Mouse (Mus musculus): Measurements from ENCODE around the gene Nlk. TPM values are rescaled to one million over a fixed set of nuclear protein-coding genes. Genes with fewer than 3 reads are reported as not detected.
A peak's percentile ranks its signal among the peaks of the same experiment; 100 is the strongest.
"Not testable (repeated sequence)": the region's sequence is repeated elsewhere in the genome, so short reads cannot be mapped to it uniquely, and the experiment has no call there.

Gene Nlk
- polyA plus RNA-seq, 1 experiment from 2014 or later, result 14.0 TPM

DNA sequence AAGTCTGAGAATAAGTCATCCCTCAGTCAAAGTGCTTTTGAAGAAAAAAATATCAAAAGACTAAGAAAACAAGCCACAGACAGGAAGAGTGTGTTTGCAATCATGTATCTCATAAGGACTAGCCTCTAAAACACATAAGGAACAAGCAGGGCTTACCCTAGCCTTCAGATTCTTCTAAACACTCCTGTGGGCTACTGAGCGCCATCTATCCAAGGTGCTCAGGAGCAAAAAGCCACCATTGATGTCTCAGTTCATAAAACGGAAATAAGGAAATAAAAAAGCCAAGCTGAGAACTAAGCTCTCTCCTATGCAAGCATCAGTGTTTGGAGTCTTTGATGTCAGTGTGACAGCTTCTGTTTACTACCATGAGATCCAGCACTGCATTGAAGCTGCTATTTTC is 18.4 kb downstream of the Nlk start:
- Histone ChIP-seq H3K4me3 (no peak overlapping the region), H3K4me1 (peaks cover 10% of the 10 kb centered on the region), H3K27me3 (no peaks in the 10 kb centered on the region)

GRCm38 (mm10) chr11:78668647-78669046 is 28.5 kb downstream of the Nlk start:
- Histone ChIP-seq H3K9me3 (no peaks in the 10 kb centered on the region), H3K4me3 (no peak overlapping the region), H3K27me3 (no peaks in the 10 kb centered on the region), H3K27ac (no peak overlapping the region), H3K4me2 (no peak overlapping the region), H3K4me1 (no peaks in the 10 kb centered on the region), H3K9ac (no peak overlapping the region), H3K36me3 (no peaks in the 10 kb centered on the region)
- 49% methylated on average over 3 of the region's 3 CpGs for WGBS
- ATAC-seq (ENCODE audit: borderline replicate concordance, extremely low read depth, low FRiP score, low TSS enrichment), result no peak

More for the DNA sequence above, 18.4 kb downstream of the Nlk start:
- ATAC-seq (ENCODE audit: borderline replicate concordance, extremely low read depth, low FRiP score, low TSS enrichment), result no peak
- Histone ChIP-seq H3K27ac (no peak overlapping the region), H3K9me3 (no peaks in the 10 kb centered on the region), H3K36me3 (0 out of 2 replicates have a peak, but pooled peaks cover 8% of the 10 kb centered on the region), H3K4me2 (no peak overlapping the region), H3K9ac (no peak overlapping the region)
- 51% methylated on average over 2 of the region's 2 CpGs for WGBS

DNA sequence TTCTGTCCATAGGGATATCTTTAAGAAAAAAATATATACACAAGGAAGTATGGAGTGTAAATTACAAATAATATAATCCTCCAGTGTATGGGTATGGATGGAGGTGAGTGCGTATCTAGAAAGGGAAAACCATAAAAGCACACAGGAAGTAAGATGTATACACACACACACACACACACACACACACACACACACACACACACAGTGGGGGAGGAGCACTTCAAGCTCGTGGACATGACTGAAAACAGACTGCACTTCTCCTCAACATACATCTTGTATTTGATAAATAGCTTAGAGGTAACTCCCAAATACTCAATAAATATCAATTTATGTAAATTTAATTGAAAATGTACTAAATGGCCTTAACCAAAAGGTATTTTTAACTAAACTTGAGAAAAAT is 32.3 kb downstream of the Nlk start:
- Histone ChIP-seq H3K27ac (no peak overlapping the region), H3K9me3 (no peaks in the 10 kb centered on the region)
- 56% methylated on average over 2 of the region's 2 CpGs for WGBS

DNA sequence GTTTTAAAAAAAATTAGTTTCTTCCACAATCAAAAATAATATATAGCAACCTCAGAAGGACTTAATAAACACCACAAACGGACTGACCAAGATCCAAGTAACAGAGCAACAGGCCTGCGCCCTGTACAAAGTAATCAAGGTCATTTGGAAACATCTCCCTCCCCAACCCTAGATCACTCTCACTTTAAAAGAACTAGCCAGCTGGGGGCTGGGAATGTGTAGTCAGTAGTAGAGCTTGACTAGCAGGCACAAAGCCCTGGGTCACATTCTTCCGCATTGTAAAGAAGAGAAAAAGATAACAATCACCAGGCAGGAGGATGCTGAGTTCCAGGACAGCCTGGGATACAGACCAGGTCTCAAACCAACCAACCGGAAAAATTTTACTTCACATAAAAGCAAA is 33.3 kb downstream of the Nlk start:
- WGBS, result 63% methylated on average over 4 of the region's 4 CpGs
- H3K4me1 ChIP-seq, result no peaks in the 10 kb centered on the region
- H3K36me3 ChIP-seq, result no peaks in the 10 kb centered on the region
- no peaks in the 10 kb centered on the region for H3K9me3 ChIP-seq
- H3K9ac ChIP-seq, result no peak overlapping the region
- no peak overlapping the region for H3K4me2 ChIP-seq
- no peak for ATAC-seq (ENCODE audit: borderline replicate concordance, extremely low read depth, low FRiP score, low TSS enrichment)
- H3K27ac ChIP-seq, result no peak overlapping the region
- H3K4me3 ChIP-seq, result no peak overlapping the region
- H3K27me3 ChIP-seq, result no peaks in the 10 kb centered on the region

More for the DNA sequence above, 32.3 kb downstream of the Nlk start:
- no peaks in the 10 kb centered on the region for H3K4me1 ChIP-seq
- H3K4me2 ChIP-seq, result no peak overlapping the region
- no peak overlapping the region for H3K4me3 ChIP-seq
- H3K36me3 ChIP-seq, result no peaks in the 10 kb centered on the region
- no peaks in the 10 kb centered on the region for H3K27me3 ChIP-seq
- H3K9ac ChIP-seq, result no peak overlapping the region
- ATAC-seq (ENCODE audit: borderline replicate concordance, extremely low read depth, low FRiP score, low TSS enrichment), result no peak

- WGBS, result 84% methylated on average over 2 of the region's 2 CpGs
- no peaks in the 10 kb centered on the region for H3K9me3 ChIP-seq
- H3K36me3 ChIP-seq, result no peaks in the 10 kb centered on the region
- no peak overlapping the region for H3K27ac ChIP-seq
- no peak for ATAC-seq (ENCODE audit: borderline replicate concordance, extremely low read depth, low FRiP score, low TSS enrichment)
- no peak overlapping the region for H3K4me3 ChIP-seq
- H3K27me3 ChIP-seq, result no peaks in the 10 kb centered on the region
- H3K4me2 ChIP-seq, result no peak overlapping the region
- no peak overlapping the region for H3K9ac ChIP-seq
- H3K4me1 ChIP-seq, result no peaks in the 10 kb centered on the region
Observed at GRCm38 (mm10) chr11:78649143-78649542, 48.0 kb downstream of the Nlk start.

- H3K4me1 ChIP-seq; H3K36me3 ChIP-seq; H3K9ac ChIP-seq; H3K9me3 ChIP-seq; H3K4me2 ChIP-seq; ATAC-seq (ENCODE audit: borderline replicate concordance, extremely low read depth, low FRiP score, low TSS enrichment); H3K27me3 ChIP-seq; H3K27ac ChIP-seq; H3K4me3 ChIP-seq: not testable (repeated sequence)
- 91% methylated on average over 1 of the region's 1 CpGs for WGBS
Observed at GRCm38 (mm10) chr11:78648405-78648804, 48.8 kb downstream of the Nlk start.

DNA sequence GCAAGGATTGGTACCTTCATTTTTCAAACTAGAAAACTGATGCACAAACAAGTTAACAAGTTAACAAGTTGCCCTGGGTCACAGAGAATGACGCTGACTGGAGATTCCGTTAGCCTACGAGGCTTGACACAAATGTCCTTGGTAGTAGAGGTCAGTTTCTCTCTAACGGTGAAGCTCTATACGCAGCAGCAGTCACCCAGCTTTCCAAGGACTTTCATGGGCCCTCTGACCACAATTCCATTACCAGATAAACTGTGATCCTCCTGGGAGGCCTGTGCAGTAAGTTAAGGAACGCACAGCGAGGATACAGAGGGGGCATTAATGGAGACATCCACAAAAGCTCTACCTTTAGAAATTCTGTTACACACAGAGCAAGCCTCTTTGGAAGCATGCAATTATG is 53.4 kb downstream of the Nlk start:
- Histone ChIP-seq H3K4me1 (no peaks in the 10 kb centered on the region), H3K36me3 (no peaks in the 10 kb centered on the region), H3K27me3 (no peaks in the 10 kb centered on the region), H3K9me3 (no peaks in the 10 kb centered on the region), H3K9ac (no peak overlapping the region), H3K4me3 (no peak overlapping the region), H3K27ac (no peak overlapping the region), H3K4me2 (no peak overlapping the region)
- 82% methylated on average over 7 of the region's 7 CpGs for WGBS
- no peak for ATAC-seq (ENCODE audit: borderline replicate concordance, extremely low read depth, low FRiP score, low TSS enrichment)

DNA sequence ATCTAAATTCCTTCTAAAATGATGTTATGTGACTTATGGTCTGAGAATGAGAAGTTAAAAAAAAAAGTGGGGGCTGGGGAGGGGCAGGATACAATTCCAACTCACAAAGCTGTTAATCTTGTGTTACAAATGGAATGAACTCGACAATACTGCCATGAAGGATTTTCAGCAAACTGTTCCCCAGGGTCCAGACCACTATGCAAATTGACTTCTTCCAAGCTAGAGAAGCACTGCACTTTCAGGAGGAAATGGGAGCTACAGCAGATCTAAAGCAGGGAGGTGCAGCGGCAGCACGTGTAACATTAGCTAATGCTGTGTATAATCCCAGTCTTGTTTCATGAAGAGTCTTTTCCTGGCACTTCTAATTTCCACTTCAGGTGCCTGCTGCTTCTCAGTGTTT is 55.0 kb downstream of the Nlk start:
- no peaks in the 10 kb centered on the region for H3K4me1 ChIP-seq
- no peaks in the 10 kb centered on the region for H3K27me3 ChIP-seq
- no peaks in the 10 kb centered on the region for H3K36me3 ChIP-seq
- H3K27ac ChIP-seq, result no peak overlapping the region
- H3K4me3 ChIP-seq, result no peak overlapping the region
- H3K9me3 ChIP-seq, result no peaks in the 10 kb centered on the region
- no peak overlapping the region for H3K9ac ChIP-seq
- H3K4me2 ChIP-seq, result no peak overlapping the region
- 65% methylated on average over 3 of the region's 3 CpGs for WGBS
- no peak for ATAC-seq (ENCODE audit: borderline replicate concordance, extremely low read depth, low FRiP score, low TSS enrichment)

DNA sequence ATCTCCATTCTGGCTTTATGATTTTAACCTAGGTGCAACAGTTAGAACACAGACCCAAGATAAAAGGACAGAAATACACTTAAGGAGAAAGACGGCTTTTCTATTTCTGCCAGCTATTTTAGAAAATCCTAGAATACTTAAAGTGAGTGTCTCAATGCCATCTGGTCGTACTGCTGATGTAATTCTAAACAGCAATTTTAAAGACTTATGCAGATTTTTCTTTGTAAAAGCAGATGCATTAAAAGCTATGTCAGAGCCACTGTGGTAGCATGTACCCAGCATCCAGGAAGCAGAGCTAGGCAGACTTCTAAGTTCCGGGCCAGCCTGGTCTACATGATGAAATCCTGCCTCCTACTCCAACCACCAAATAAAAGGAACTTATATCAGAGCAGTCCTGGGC is 56.1 kb downstream of the Nlk start:
- Histone ChIP-seq H3K36me3 (no peaks in the 10 kb centered on the region), H3K9me3 (no peaks in the 10 kb centered on the region), H3K4me3 (no peak overlapping the region), H3K27ac (no peak overlapping the region), H3K4me2 (no peak overlapping the region), H3K9ac (no peak overlapping the region), H3K27me3 (no peaks in the 10 kb centered on the region), H3K4me1 (0 out of 2 replicates have a peak, but pooled peaks cover under 1% of the 10 kb centered on the region)
- 91% methylated on average over 3 of the region's 3 CpGs for WGBS
- ATAC-seq (ENCODE audit: borderline replicate concordance, extremely low read depth, low FRiP score, low TSS enrichment), result no peak

DNA sequence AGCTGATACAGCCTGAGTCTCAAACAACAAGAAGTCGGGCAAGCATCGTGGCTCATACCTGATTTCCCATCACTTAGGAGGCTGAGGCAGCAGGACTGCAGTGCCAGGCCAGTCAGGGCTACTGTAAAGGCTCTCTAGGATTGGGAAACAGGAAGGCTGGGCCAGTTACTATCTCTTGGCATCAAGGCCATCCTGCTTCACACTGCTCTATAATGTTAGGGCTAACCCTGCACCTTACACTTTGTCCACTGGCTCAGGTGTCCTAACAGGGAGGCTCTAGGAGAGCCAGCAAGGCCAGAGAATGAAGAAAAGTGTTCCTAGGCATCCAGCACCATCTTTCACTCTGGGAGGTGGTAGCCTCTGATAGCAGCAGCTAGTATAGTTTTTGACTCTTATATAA is 64.4 kb downstream of the Nlk start:
- Histone ChIP-seq H3K4me1 (0 out of 2 replicates have a peak, but pooled peaks cover 4% of the 10 kb centered on the region), H3K9me3 (no peaks in the 10 kb centered on the region), H3K9ac (no peak overlapping the region), H3K27me3 (no peaks in the 10 kb centered on the region), H3K4me2 (no peak overlapping the region), H3K27ac (no peak overlapping the region), H3K36me3 (no peaks in the 10 kb centered on the region), H3K4me3 (no peak overlapping the region)
- 98% methylated on average over 2 of the region's 2 CpGs for WGBS
- ATAC-seq (ENCODE audit: borderline replicate concordance, extremely low read depth, low FRiP score, low TSS enrichment), result no peak

- Histone ChIP-seq H3K36me3 (no peaks in the 10 kb centered on the region), H3K9ac (no peak overlapping the region), H3K4me1 (no peaks in the 10 kb centered on the region), H3K27me3 (no peaks in the 10 kb centered on the region), H3K9me3 (no peaks in the 10 kb centered on the region), H3K4me3 (no peak overlapping the region), H3K4me2 (no peak overlapping the region), H3K27ac (no peak overlapping the region)
- WGBS, result 75% methylated on average over 3 of the region's 3 CpGs
- ATAC-seq (ENCODE audit: borderline replicate concordance, extremely low read depth, low FRiP score, low TSS enrichment), result no peak
Observed at GRCm38 (mm10) chr11:78628871-78629270, 68.3 kb downstream of the Nlk start.

- no peaks in the 10 kb centered on the region for H3K4me1 ChIP-seq
- H3K4me3 ChIP-seq, result no peak overlapping the region
- H3K27me3 ChIP-seq, result no peaks in the 10 kb centered on the region
- no peak overlapping the region for H3K9ac ChIP-seq
- H3K27ac ChIP-seq, result no peak overlapping the region
- 36% methylated on average over 3 of the region's 3 CpGs for WGBS
- H3K36me3 ChIP-seq, result no peaks in the 10 kb centered on the region
- ATAC-seq (ENCODE audit: borderline replicate concordance, extremely low read depth, low FRiP score, low TSS enrichment), result peak; percentile 62; the same call in 1 of the 2 replicates
- no peaks in the 10 kb centered on the region for H3K9me3 ChIP-seq
- H3K4me2 ChIP-seq, result no peak overlapping the region
Observed at GRCm38 (mm10) chr11:78624377-78624776, 72.8 kb downstream of the Nlk start.

DNA sequence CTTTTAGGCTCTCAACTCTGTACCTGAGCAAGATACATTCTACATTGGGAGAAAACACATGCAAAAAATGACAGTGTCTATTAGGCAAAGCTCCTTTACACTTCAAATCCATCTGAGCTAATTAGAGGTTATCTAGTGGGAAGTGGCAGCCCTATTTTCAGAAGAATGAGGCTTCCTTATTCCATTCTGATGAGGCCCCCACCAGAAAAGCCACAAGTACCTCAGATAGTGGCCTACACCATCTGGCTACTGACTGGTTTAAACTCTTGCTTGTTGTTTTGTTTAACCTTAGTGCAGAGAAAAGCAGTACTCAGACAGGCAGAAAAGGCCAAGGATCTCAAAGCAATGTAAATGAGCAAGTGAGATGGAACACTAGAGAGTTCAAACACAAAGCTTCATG is 75.2 kb downstream of the Nlk start:
- Histone ChIP-seq H3K27ac (no peak overlapping the region), H3K36me3 (no peaks in the 10 kb centered on the region), H3K4me1 (no peaks in the 10 kb centered on the region), H3K4me3 (no peak overlapping the region), H3K4me2 (no peak overlapping the region), H3K9ac (no peak overlapping the region), H3K9me3 (no peaks in the 10 kb centered on the region), H3K27me3 (no peaks in the 10 kb centered on the region)
- no peak for ATAC-seq (ENCODE audit: borderline replicate concordance, extremely low read depth, low FRiP score, low TSS enrichment)
